Mouse (Mus musculus) liver, adult 2 months (tissue): ENCODE measurements around the gene Ankrd34a. TPM values are rescaled to one million over a fixed set of nuclear protein-coding genes. Genes with fewer than 3 reads are reported as not detected.

Experiments
- DNase-seq: peaks from one replicate; pipeline ENCODE4 v3.0.0-alpha.2; 2011; ENCODE audit warnings: low read depth, low spot score; ENCODE audit errors: extremely low read depth
- H3K27ac ChIP-seq: fragments of 200-500 bp; replicated peaks from 2 replicates; pipeline ENCODE4 v1.5.1; 2012; ENCODE audit warnings: low read depth, mild to moderate bottlenecking, control low read depth, inconsistent platforms, low read length; ENCODE audit not compliant: insufficient read depth
- H3K27me3 ChIP-seq: fragments of 200-500 bp; 2 replicates; pipeline ENCODE4 v1.6.1; 2012; ENCODE audit warnings: mild to moderate bottlenecking, moderate library complexity, low read length, inconsistent platforms; ENCODE audit not compliant: control insufficient read depth, insufficient read depth
- H3K36me3 ChIP-seq: fragments of 200-500 bp; 2 replicates; pipeline ENCODE4 v1.6.1; 2012; ENCODE audit warnings: low read length, inconsistent platforms; ENCODE audit not compliant: control insufficient read depth, insufficient read depth
- H3K4me1 ChIP-seq: fragments of 200-500 bp; 2 replicates; pipeline ENCODE4 v1.6.1; 2011; ENCODE audit warnings: low read length; ENCODE audit not compliant: control insufficient read depth, insufficient read depth
- H3K4me3 ChIP-seq: fragments of 200-500 bp; 2 replicates; pipeline ENCODE4 v1.5.1; 2011; ENCODE audit warnings: low read depth, mild to moderate bottlenecking, control low read depth, low read length, moderate library complexity; ENCODE audit not compliant: insufficient read depth
- H3K79me2 ChIP-seq: fragments of 200-500 bp; 2 replicates; pipeline ENCODE4 v1.6.1; 2012; ENCODE audit warnings: inconsistent platforms, mild to moderate bottlenecking, low read length, moderate library complexity; ENCODE audit not compliant: control insufficient read depth, insufficient read depth
- H3K9ac ChIP-seq: fragments of 200-500 bp; 2 replicates; pipeline ENCODE4 v1.6.1; 2012; ENCODE audit warnings: low read depth, mild to moderate bottlenecking, control low read depth, inconsistent platforms, low read length
- CTCF ChIP-seq: fragments of 200-500 bp; IDR thresholded peaks from 2 replicates; pipeline ENCODE4 v1.5.1; 2011; ENCODE audit warnings: low read depth, low read length, control low read depth
- POLR2A ChIP-seq: fragments of 200-500 bp; IDR thresholded peaks from 2 replicates; pipeline ENCODE4 v1.6.1; 2011; ENCODE audit warnings: low read length, control low read depth; ENCODE audit not compliant: insufficient read depth; ENCODE audit errors: extremely low read depth
- WGBS: fragments of 180-500 bp; shearing (Covaris S2); methylation state at CpG from one replicate; pipeline ENCODE4 v1.1.7; 2018; 5-methylcytosine and 5-hydroxymethylcytosine counted together
- polyA plus RNA-seq: library from polyadenylated mRNA; depleted of rRNA; stranded (reverse); fragments of >200 nt; gene quantifications from 2 replicates; pipeline ENCODE4 v1.2.3, GENCODE M21; 2012
- total RNA-seq: library from RNA; depleted of rRNA; stranded (reverse); fragments of >200 nt; gene quantifications from 2 replicates; pipeline ENCODE4 v1.2.3, GENCODE M21; 2014

The Ankrd34a gene
- total and polyA plus RNA-seq, 2 experiments = 0.07 TPM; not detected in 1

DNA sequence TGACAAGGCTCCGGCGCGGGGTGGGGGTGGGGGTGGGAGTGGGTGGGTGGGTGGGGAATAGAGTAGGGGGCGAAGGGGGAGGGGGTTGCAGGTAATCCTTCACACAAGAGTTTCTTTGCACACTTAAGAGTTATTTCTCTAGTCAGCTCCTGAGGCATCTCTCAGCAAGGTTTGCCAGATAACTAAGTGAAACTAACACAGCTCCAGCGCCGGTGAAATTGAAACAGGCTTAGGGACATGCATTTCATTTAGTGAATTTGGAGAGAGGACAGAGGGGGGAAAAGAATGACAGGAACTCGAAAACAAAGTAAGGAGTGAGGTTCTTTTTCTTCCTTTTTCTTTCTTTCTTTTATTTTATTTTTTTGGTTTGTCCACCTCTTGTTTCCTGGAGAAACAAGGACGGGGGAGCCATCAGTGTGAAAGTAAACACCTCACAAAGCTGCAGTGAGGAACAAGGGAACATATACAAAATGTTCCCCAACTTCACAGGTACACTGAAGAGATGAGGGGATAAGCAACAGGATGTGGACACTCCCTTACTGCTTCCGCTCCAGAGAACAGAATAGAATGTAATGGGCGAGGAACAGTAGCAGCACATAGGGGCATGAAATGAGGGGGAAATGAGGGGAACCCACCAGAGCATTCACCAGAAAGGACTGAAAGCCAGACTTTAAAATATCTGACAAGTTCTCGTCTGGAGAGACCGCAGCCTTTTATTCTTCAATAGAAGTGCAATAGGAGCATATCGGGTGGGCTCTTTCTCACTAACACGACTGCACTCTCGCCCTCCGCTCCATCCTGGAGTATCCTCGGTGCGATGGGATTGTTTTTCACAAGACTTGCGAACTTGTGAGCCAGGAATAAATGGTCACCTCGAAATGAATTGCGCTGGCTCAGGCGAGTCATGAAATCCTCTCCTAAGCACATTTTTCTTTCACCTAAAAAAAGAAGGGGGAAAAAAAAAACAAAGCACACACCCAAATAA, 39.5 kb upstream of the Ankrd34a start:
- peak overlapping the region; percentile 36 for H3K4me3 ChIP-seq
- H3K27me3 ChIP-seq = no peaks in the 10 kb centered on the region
- 4% methylated on average over 22 of the region's 22 CpGs for WGBS
- H3K36me3 ChIP-seq = peaks cover 29% of the 10 kb centered on the region
- peaks cover 14% of the 10 kb centered on the region for H3K4me1 ChIP-seq
- peak; percentile 50 for DNase-seq
- peak overlapping the region; percentile 72 for H3K27ac ChIP-seq
- no peak for TF ChIP-seq CTCF
- TF ChIP-seq POLR2A = no peak
- H3K79me2 ChIP-seq = peaks cover 3% of the 10 kb centered on the region; the same call in 1 of the 2 replicates
- peak overlapping the region; percentile 62 for H3K9ac ChIP-seq

DNA sequence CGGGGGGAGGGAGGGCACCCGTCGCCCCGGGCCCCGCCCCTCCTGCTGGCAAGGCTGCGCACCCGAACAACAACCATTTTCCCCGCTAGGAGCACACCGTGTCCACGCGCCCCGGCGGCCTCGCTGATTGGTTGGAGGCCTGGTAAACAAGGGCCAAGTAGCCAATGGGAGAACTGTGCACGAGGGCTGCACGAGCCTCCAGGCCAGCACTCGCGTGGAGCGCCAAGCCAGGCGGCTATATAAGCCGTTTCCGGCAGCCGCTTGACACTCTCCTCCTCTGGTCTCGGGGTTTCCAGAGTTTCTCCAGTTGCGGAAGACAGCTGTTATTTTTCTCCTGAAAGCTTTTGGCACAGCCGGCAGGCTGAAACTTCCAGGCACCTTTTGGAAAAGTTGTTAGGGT, 38.7 kb upstream of the Ankrd34a start, which contains the start of gene Txnip:
TSS of gene Txnip (plus strand) at position 264 of the 400 bp plus-strand sequence.
- DNase-seq = peak; percentile 93

GRCm38 (mm10) chr3:96558159-96558558, 38.3 kb upstream of the Ankrd34a start:
- Histone ChIP-seq H3K9ac (peak overlapping the region; percentile 80), H3K27me3 (no peaks in the 10 kb centered on the region), H3K4me1 (peaks cover 14% of the 10 kb centered on the region), H3K36me3 (peaks cover 29% of the 10 kb centered on the region), H3K4me3 (peak overlapping the region; percentile 68), H3K27ac (peak overlapping the region; percentile 79), H3K79me2 (peaks cover 3% of the 10 kb centered on the region; the same call in 1 of the 2 replicates)
- no peak for DNase-seq
- TF ChIP-seq POLR2A (0 out of 2 replicates have a peak, but pooled peaks have one; percentile 21), CTCF (no peak)
- WGBS = under 1% methylated on average over 17 of the region's 17 CpGs

More for the DNA sequence above, 38.7 kb upstream of the Ankrd34a start, which contains the start of gene Txnip:
- peak within 1 kb of the TSS; percentile 87 for H3K9ac ChIP-seq
- H3K79me2 ChIP-seq = peaks cover 3% of the 10 kb centered on the region; the same call in 1 of the 2 replicates
- peaks cover 29% of the 10 kb centered on the region for H3K36me3 ChIP-seq
- H3K27ac ChIP-seq = peak within 1 kb of the TSS; percentile 79
- under 1% methylated on average over 26 of the region's 26 CpGs for WGBS
- H3K27me3 ChIP-seq = no peaks in the 10 kb centered on the region
- TF ChIP-seq POLR2A = peak; percentile 97
- peak; percentile 23; the same call in 1 of the 2 replicates for TF ChIP-seq CTCF
- H3K4me1 ChIP-seq = peaks cover 14% of the 10 kb centered on the region
- peak within 1 kb of the TSS; percentile 68 for H3K4me3 ChIP-seq

DNA sequence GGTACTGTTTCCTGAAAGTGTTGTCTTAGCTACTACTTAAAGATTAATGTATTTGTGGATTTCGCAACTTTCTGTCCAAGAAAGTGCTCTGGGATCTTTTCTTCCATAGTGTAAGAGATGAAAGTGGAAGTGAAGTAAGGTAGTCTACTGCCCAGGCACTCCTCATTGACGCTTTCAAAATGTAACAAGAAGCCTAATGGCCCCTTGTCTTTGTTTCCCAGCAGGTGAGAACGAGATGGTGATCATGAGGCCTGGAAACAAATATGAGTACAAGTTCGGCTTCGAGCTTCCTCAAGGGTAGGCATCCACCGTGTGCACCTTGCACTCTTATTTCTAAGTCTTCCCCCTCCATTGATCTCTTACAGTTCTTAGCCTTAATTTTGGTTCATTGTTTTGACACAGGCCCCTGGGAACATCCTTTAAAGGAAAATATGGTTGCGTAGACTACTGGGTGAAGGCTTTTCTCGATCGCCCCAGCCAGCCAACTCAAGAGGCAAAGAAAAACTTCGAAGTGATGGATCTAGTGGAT, 37.7 kb upstream of the Ankrd34a start:
- H3K9ac ChIP-seq = peak overlapping the region; percentile 87
- H3K27ac ChIP-seq = peak overlapping the region; percentile 79
- no peak for TF ChIP-seq CTCF
- peak; percentile 28 for DNase-seq
- no peaks in the 10 kb centered on the region for H3K27me3 ChIP-seq
- H3K4me3 ChIP-seq = peak overlapping the region; percentile 68
- 37% methylated on average over 10 of the region's 10 CpGs for WGBS
- H3K79me2 ChIP-seq = peaks cover 3% of the 10 kb centered on the region; the same call in 1 of the 2 replicates
- peaks cover 16% of the 10 kb centered on the region for H3K4me1 ChIP-seq
- peaks cover 29% of the 10 kb centered on the region for H3K36me3 ChIP-seq

GRCm38 (mm10) chr3:96559398-96559910, 37.0 kb upstream of the Ankrd34a start:
- Histone ChIP-seq H3K79me2 (peaks cover 3% of the 10 kb centered on the region; the same call in 1 of the 2 replicates), H3K9ac (peak overlapping the region; percentile 58), H3K36me3 (peaks cover 29% of the 10 kb centered on the region), H3K4me1 (peaks cover 19% of the 10 kb centered on the region), H3K4me3 (peak overlapping the region; percentile 68), H3K27me3 (no peaks in the 10 kb centered on the region), H3K27ac (peak overlapping the region; percentile 69)
- TF ChIP-seq CTCF (no peak), POLR2A (0 out of 2 replicates have a peak, but pooled peaks have one; percentile 7)
- peak; percentile 17 for DNase-seq
- WGBS = 56% methylated on average over 12 of the region's 12 CpGs
